Mouse (Mus musculus) myocyte (in vitro differentiated cells): ENCODE results near the gene Inf2.

Source experiments
- POLR2A ChIP-seq: IDR thresholded peaks from one replicate; pipeline ENCODE4 v1.6.1; 2011; ENCODE audit warnings: low read depth, mild to moderate bottlenecking, control low read depth, moderate library complexity; ENCODE audit not compliant: insufficient read length
- SRF ChIP-seq: IDR thresholded peaks from one replicate; pipeline ENCODE4 v1.6.1; 2011; ENCODE audit warnings: low read depth; ENCODE audit not compliant: control insufficient read depth, insufficient read length

DNA sequence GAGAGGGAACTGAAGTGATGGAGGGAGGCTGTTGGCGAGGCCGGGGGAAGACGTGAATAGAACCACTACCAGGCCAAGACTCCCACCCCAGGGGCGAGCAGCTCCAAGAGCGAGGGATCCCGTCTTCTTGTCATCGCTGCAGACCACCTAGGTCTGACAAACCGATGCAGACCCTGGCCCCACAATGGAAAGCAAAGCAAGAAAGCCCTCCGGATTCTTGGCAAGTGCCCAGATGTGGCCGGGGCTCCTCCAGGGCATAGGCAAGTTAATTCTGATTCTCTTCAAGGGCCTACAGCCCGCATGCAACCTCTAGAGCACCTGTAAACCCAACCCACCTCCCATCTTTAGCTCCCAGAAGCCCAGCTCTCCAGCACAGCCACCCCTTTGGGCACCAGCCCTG is 74.7 kb downstream of the Inf2 start:
- no peak for TF ChIP-seq POLR2A
- TF ChIP-seq SRF = no peak
